Mouse (Mus musculus) intestine, embryonic 16.5 days (tissue): Measurements from ENCODE around the gene Tmprss11b. TPM values are rescaled to one million over a fixed set of nuclear protein-coding genes. Genes with fewer than 3 reads are reported as not detected.
"Not testable (repeated sequence)": the region's sequence is repeated elsewhere in the genome, so short reads cannot be mapped to it uniquely, and the experiment has no call there.

Experiments
- ATAC-seq: fragments of 200-750 bp; cut with Nextera tagmentation; 2 replicates; pipeline ENCODE4 v1.8.0; 2017; ENCODE audit warnings: moderate TSS enrichment, moderate library complexity
- H3K27ac ChIP-seq: fragments of 300-500 bp; sonication (generic); 2 replicates; pipeline ENCODE4 v1.5.1; 2014; ENCODE audit warnings: mild to moderate bottlenecking, low read length
- H3K27me3 ChIP-seq: fragments of 300-500 bp; sonication (generic); replicated peaks from 2 replicates; pipeline ENCODE4 v1.6.1; 2014; ENCODE audit warnings: low read length, control low read depth, mixed read lengths; ENCODE audit not compliant: control insufficient read depth, insufficient read depth
- H3K36me3 ChIP-seq: fragments of 300-500 bp; sonication (generic); 2 replicates; pipeline ENCODE4 v1.6.1; 2014; ENCODE audit warnings: low read length, control low read depth; ENCODE audit not compliant: control insufficient read depth, insufficient read depth
- H3K4me1 ChIP-seq: fragments of 300-500 bp; sonication (generic); 2 replicates; pipeline ENCODE4 v1.6.1; 2014; ENCODE audit warnings: low read length, control low read depth, mixed read lengths; ENCODE audit not compliant: control insufficient read depth, insufficient read depth
- H3K4me2 ChIP-seq: fragments of 300-500 bp; sonication (generic); 2 replicates; pipeline ENCODE4 v1.6.1; 2014; ENCODE audit warnings: low read depth, low read length, control low read depth
- H3K4me3 ChIP-seq: fragments of 300-500 bp; sonication (generic); 2 replicates; pipeline ENCODE4 v1.5.1; 2014; ENCODE audit warnings: mild to moderate bottlenecking, low read length
- H3K9ac ChIP-seq: fragments of 300-500 bp; sonication (generic); 2 replicates; pipeline ENCODE4 v1.6.1; 2014; ENCODE audit warnings: low read depth, low read length
- H3K9me3 ChIP-seq: fragments of 300-500 bp; sonication (generic); 2 replicates; pipeline ENCODE4 v1.6.1; 2016; ENCODE audit warnings: low read length, control low read depth; ENCODE audit not compliant: control insufficient read depth
- WGBS: fragments of 180-500 bp; shearing (Covaris S2); extraction: QIAGEN DNeasy Blood & Tissue Kit; methylation state at CpG from one replicate; pipeline ENCODE4 v1.1.7; 2014; 5-methylcytosine and 5-hydroxymethylcytosine counted together
- polyA plus RNA-seq: library from polyadenylated mRNA; unstranded; fragments of >200 nt; fragmentation: Nextera tagmentation; extraction: Ambion mirVana; gene quantifications from 2 replicates; pipeline ENCODE4 v1.2.1, GENCODE M21; 2015

Gene Tmprss11b
- not detected in 2 replicates for polyA plus RNA-seq

DNA sequence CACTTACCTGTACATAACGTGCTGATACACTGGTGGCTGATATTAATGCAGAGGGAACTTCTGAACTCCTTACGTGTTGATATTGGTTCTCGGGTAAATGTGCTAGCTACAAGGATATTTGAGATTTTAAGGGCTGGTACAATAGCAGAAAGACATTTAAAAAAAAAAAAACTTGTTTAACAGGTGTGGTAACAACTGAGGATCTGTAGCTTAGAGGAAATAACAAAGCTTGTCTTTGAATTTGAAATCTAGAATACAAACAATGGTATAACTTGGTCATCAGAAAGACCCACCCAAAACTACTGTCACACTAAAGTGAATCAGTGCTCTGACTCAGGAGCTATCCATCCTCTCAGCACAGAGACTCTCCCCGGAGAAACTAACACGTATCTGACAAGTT lies at the start of gene Tmprss11b:
Tmprss11b (minus strand) TSS at position 101 of the 400 bp plus-strand sequence.
- no peak for ATAC-seq

DNA sequence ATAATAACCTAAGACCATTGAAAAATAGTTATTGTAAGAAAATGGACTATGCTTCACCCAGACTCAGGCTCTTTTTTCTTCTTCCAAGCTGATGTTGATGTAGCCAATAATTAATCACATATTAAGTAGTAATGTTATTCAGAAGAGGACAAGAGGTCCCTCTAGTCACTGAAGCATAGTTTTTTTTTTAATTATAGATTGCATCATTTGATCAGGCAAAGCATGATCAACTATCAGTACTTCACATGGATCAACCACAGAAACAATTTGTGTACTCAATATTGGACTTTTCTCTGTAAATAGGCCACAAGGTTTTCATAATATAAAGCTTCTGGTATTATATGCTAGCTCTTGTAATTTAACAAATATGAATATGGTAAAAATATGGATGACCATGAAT lies 48.9 kb upstream of the Tmprss11b start:
- Histone ChIP-seq H3K9me3 (no peaks in the 10 kb centered on the region), H3K36me3 (no peaks in the 10 kb centered on the region), H3K4me3 (no peak overlapping the region), H3K4me2 (no peak overlapping the region), H3K27me3 (no peaks in the 10 kb centered on the region), H3K27ac (no peak overlapping the region), H3K9ac (no peak overlapping the region), H3K4me1 (no peaks in the 10 kb centered on the region)
- no peak for ATAC-seq

More for the DNA sequence above, at the start of gene Tmprss11b:
- Histone ChIP-seq H3K9ac (no peak within 1 kb of the TSS), H3K27ac (no peak within 1 kb of the TSS), H3K9me3 (no peaks in the 10 kb centered on the region), H3K4me2 (no peak within 1 kb of the TSS), H3K27me3 (no peaks in the 10 kb centered on the region), H3K4me3 (no peak within 1 kb of the TSS), H3K36me3 (no peaks in the 10 kb centered on the region), H3K4me1 (no peaks in the 10 kb centered on the region)
- WGBS = 77% methylated on average over 5 of the region's 5 CpGs

DNA sequence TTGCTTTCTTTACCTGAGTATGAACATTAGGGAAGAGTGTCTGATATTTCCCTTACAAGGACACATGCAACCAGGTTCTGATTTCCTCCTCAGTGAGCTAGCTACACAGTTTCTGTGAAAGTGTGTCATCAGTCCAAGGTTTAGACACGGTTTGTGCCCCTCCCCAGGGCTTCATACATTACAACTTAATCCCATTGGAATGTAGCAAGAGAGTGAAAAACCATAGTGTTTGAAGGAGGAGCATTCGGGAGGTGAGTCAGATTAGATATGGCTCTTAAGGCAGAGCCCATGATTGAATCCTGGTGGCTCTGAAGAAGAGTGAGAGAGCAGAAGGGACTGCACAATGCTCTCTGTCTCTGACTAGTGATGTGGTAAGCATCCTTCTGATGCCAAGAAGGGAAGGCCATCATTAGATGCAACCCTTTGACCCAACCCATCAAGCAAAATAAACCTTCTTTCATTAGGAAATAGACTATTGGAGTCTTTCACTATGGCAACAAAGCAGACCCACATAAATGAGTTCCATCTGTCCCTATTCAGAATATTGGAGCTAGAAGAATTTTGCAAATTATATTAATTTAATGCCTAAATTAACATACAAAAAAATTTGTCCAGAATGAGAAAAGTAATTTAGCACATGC lies 46.8 kb upstream of the Tmprss11b start:
- H3K36me3 ChIP-seq = no peaks in the 10 kb centered on the region
- no peaks in the 10 kb centered on the region for H3K9me3 ChIP-seq
- no peak overlapping the region for H3K4me3 ChIP-seq
- no peak overlapping the region for H3K9ac ChIP-seq
- H3K4me1 ChIP-seq = no peaks in the 10 kb centered on the region
- no peaks in the 10 kb centered on the region for H3K27me3 ChIP-seq
- no peak overlapping the region for H3K4me2 ChIP-seq
- H3K27ac ChIP-seq = no peak overlapping the region
- WGBS = 41% methylated on average over 2 of the region's 2 CpGs
- no peak for ATAC-seq

DNA sequence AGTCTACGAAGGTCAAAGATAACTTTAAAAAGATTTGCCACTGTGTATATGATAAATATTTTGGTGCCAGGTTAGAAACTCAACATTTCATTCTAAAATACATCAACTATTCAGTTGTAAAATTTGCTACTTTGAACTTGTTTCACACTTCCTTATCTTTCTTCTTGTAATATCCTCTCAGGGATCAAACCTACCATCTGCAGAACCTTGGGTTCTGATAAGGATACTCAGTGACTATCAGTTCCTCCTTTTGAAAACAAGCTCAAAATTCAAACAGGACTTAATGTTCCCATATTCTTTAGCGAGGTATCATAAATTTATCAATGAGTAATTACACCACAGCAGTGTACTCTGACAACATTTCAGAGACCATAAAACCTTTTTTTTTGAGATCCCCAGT lies 38.8 kb upstream of the Tmprss11b start:
- Histone ChIP-seq H3K36me3 (no peaks in the 10 kb centered on the region), H3K4me1 (no peaks in the 10 kb centered on the region), H3K27me3 (no peaks in the 10 kb centered on the region), H3K9me3 (no peaks in the 10 kb centered on the region), H3K27ac (no peak overlapping the region), H3K4me3 (no peak overlapping the region), H3K4me2 (no peak overlapping the region), H3K9ac (no peak overlapping the region)
- peak; percentile 64 for ATAC-seq
- 57% methylated on average over 2 of the region's 2 CpGs for WGBS

DNA sequence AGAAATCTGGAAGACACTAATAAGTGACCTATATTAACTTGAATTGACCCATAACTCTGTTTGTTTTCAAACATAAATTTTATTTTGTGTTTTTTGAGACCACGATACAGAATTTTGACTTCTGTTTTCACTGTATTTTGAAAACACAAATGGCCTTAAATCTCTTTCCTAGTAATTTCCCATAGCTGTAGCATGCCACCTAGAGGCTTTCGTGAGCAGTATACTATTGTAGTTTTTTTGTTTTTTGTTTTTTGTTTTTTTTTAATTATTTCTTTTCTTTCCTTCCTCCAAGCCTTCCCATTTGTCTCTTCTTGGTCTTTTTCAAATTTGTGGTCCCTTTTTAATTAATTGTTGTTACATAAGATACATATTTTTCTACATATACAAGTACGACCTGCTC lies 28.8 kb upstream of the Tmprss11b start:
- no peaks in the 10 kb centered on the region for H3K4me1 ChIP-seq
- no peak overlapping the region for H3K4me2 ChIP-seq
- no peaks in the 10 kb centered on the region for H3K27me3 ChIP-seq
- 78% methylated on average over 3 of the region's 3 CpGs for WGBS
- no peaks in the 10 kb centered on the region for H3K36me3 ChIP-seq
- ATAC-seq = no peak
- no peaks in the 10 kb centered on the region for H3K9me3 ChIP-seq
- H3K27ac ChIP-seq = no peak overlapping the region
- no peak overlapping the region for H3K9ac ChIP-seq
- no peak overlapping the region for H3K4me3 ChIP-seq

DNA sequence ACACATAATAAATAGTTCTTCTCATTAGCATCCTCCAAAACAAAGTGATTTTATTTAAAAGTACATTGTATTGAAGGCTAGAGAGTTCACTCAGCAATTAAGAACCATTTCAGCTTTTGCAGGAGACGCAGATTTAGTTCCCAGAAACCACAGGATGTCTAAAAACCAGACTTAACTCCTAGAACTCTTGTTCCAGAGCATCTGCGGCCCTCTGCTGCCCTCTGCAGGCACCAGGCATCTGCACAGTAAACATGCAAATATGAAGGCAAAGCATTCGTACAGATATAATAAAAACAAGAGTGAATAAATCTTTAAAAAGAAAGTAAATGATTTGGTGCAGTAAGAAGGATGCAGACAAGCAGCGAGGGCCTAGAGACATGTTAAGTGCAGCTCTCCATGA lies 8.5 kb upstream of the Tmprss11b start:
- Histone ChIP-seq H3K4me1 (no peaks in the 10 kb centered on the region), H3K9ac (no peak overlapping the region), H3K27me3 (no peaks in the 10 kb centered on the region), H3K9me3 (no peaks in the 10 kb centered on the region), H3K4me3 (no peak overlapping the region), H3K27ac (no peak overlapping the region), H3K36me3 (no peaks in the 10 kb centered on the region), H3K4me2 (no peak overlapping the region)
- ATAC-seq = no peak
- WGBS = 58% methylated on average over 4 of the region's 4 CpGs

DNA sequence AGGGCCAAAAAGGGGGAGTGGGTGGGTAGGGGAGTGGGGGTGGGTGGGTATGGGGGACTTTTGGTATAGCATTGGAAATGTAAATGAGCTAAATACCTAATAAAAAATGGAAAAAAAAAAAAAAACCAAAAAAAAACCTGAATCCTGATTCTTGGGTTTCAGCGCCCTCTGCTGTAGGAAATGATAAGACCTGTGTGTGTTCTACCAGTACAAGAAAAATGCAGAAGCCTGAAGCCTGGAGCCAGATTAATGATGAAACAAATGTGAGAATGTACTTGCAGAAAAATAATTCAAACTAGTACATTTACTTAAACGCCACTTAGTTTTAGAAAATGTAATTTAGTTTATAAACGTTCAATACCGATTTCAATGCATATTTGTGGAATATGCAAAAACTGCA lies 27.0 kb downstream of the Tmprss11b start:
- H3K27me3 ChIP-seq, H3K27ac ChIP-seq, H3K4me1 ChIP-seq, H3K9ac ChIP-seq, H3K4me2 ChIP-seq, H3K36me3 ChIP-seq, H3K9me3 ChIP-seq, ATAC-seq, H3K4me3 ChIP-seq: not testable (repeated sequence)
- WGBS = 35% methylated on average over 4 of the region's 4 CpGs

DNA sequence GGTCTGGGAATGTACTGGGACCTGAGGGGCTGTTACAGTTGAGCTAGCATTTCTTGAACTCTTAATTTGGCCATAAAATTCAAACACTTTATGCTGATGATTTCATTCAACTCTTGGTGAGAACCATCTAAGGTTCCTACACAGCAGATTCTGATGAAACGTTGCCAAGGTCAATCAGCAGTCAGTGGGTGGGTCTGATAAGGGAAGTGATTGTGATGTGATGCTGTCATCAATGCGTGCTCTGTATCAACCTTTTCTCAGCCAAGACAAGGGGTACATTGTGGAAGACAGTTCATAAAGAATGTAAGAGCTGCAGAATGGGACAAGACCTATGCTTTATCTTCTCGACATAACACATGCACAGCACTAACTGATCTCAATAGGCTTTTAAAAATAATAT lies 35.4 kb downstream of the Tmprss11b start:
- H3K9me3 ChIP-seq = no peaks in the 10 kb centered on the region
- ATAC-seq = no peak
- H3K4me2 ChIP-seq = no peak overlapping the region
- H3K27me3 ChIP-seq = no peaks in the 10 kb centered on the region
- no peaks in the 10 kb centered on the region for H3K4me1 ChIP-seq
- no peak overlapping the region for H3K4me3 ChIP-seq
- H3K36me3 ChIP-seq = no peaks in the 10 kb centered on the region
- WGBS = 60% methylated on average over 3 of the region's 3 CpGs
- H3K27ac ChIP-seq = no peak overlapping the region
- H3K9ac ChIP-seq = no peak overlapping the region

DNA sequence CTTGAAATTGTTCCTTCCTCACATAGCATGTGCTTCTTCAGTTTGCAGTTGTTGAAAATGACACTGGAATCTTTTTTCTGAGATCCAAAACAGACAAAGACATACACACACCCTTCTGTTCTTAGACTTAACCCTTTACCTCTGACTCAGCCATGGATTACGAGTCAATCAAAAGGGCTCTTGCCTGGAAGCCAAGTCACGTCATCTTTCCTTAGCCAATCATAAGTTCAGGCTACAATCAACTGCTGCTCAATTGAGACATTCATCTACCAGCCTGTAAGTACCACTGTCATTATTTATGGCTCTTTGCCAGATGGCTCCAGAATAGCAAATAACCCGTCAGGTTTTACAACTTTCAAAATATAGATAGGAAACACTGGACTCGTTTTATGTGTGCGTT lies 43.8 kb downstream of the Tmprss11b start, which contains the start of gene Tmprss11f:
Tmprss11f (minus strand) TSS at position 101 of the 400 bp plus-strand sequence.
- no peaks in the 10 kb centered on the region for H3K4me1 ChIP-seq
- no peak within 1 kb of the TSS for H3K4me2 ChIP-seq
- 46% methylated on average over 5 of the region's 5 CpGs for WGBS
- no peak within 1 kb of the TSS for H3K9ac ChIP-seq
- no peaks in the 10 kb centered on the region for H3K27me3 ChIP-seq
- H3K9me3 ChIP-seq = no peaks in the 10 kb centered on the region
- no peak within 1 kb of the TSS for H3K27ac ChIP-seq
- no peaks in the 10 kb centered on the region for H3K36me3 ChIP-seq
- ATAC-seq = peak; percentile 48; the same call in 1 of the 2 replicates
- H3K4me3 ChIP-seq = no peak within 1 kb of the TSS

DNA sequence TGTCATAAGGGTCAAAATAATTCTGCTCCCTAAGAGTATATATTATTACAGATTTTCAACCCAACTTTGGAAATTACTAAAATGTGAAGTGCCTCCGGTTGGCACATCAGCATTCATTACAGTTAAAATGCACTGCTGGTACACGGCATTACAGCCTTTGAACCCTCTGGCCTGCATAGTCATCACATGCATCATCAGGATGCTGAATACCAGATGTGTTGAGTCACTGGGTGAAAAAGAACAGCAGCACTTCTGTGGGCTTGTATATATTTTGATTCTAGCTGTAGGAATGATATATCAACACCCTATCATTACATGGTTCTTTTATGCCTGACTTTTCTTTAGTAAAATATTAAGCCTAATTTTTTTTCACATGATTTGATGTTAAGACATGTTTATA lies 45.5 kb downstream of the Tmprss11b start:
- H3K4me1 ChIP-seq = no peaks in the 10 kb centered on the region
- WGBS = 58% methylated on average over 2 of the region's 2 CpGs

More for the DNA sequence above, 45.5 kb downstream of the Tmprss11b start:
- H3K4me3 ChIP-seq = no peak overlapping the region
- no peaks in the 10 kb centered on the region for H3K27me3 ChIP-seq
- no peaks in the 10 kb centered on the region for H3K9me3 ChIP-seq
- no peak overlapping the region for H3K4me2 ChIP-seq
- H3K27ac ChIP-seq = no peak overlapping the region
- no peaks in the 10 kb centered on the region for H3K36me3 ChIP-seq
- H3K9ac ChIP-seq = no peak overlapping the region
- no peak for ATAC-seq
